Mouse (Mus musculus): ENCODE data around the gene Gpsm3.

Gene Gpsm3

GRCm38 (mm10) chr17:34604511-34605237, 15.1 kb downstream of the Gpsm3 start:
- peak in 1 of 2 experiments; percentile 5 for DNase-seq

- peak; percentile 97 for DNase-seq
Measured at GRCm38 (mm10) chr17:34605609-34606008, 16.0 kb downstream of the Gpsm3 start.

GRCm38 (mm10) chr17:34606186-34607039, 16.8 kb downstream of the Gpsm3 start:
- peak in 1 of 2 experiments; percentile 25 for DNase-seq

- no peak for DNase-seq
Measured at GRCm38 (mm10) chr17:34607997-34608396, 18.4 kb downstream of the Gpsm3 start.

DNA sequence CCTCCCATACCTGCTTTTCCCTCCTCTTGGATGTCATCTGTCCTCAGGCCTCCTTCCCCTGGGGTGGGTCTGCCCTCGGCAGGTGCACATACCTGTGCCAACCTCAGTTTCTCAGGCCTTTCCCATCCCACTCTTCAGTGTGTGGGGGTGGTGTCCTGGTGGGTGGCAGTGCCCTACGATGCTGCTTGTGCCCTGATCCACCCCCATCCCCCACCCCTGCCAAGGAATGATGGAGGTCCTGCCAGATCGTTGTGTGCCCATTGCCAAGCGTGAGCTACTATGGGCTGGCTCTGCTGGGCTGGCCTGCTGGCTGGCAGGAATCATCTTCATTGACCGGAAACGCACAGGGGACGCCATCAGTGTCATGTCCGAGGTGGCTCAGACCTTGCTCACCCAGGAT, 21.4 kb downstream of the Gpsm3 start:
- DNase-seq, result no peak

DNA sequence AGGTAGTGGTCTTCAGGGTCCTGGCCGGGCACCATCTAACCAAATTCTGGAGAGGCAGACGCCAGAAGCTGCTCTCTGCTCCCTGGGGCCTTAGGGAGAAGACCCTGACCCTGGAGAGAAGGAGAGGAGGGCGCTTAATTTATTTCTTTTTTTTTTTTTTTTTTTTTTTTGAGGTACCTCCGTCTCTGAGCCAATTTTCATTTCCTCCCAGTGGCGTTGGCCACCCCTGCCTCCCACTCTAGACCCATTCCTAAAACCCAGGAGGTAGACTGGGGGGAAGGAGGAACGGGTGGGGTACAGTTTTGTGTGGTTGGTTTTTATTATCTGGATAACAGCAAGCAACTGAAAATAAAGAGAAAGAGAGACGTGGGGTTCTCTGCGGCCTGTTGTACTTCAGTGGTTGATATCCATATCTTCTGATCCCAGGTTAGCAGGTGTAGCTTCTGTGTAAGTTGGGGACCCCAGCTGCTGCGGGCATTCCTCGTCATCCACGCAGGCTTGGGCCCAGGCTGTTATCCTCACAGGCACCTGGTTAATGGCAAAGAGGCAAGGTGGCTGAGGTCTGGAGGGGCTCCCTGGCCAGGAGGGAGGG, 23.5 kb downstream of the Gpsm3 start:
- no peak for DNase-seq

GRCm38 (mm10) chr17:34613830-34614229, 24.2 kb downstream of the Gpsm3 start:
- no peak for DNase-seq

GRCm38 (mm10) chr17:34615871-34616270, 26.3 kb downstream of the Gpsm3 start, which contains the start of gene Egfl8:
TSS of gene Egfl8 (minus strand) at chr17:34615971.
- DNase-seq, result no peak

- DNase-seq, result peak; percentile 79 to 83
Measured at GRCm38 (mm10) chr17:34618999-34619398, 29.4 kb downstream of the Gpsm3 start.

- DNase-seq, result no peak
Measured at GRCm38 (mm10) chr17:34621006-34621405, 31.4 kb downstream of the Gpsm3 start.

- no peak for DNase-seq
Measured at GRCm38 (mm10) chr17:34623161-34623560, 33.6 kb downstream of the Gpsm3 start.

GRCm38 (mm10) chr17:34624981-34625380, 35.4 kb downstream of the Gpsm3 start:
- no peak for DNase-seq

DNA sequence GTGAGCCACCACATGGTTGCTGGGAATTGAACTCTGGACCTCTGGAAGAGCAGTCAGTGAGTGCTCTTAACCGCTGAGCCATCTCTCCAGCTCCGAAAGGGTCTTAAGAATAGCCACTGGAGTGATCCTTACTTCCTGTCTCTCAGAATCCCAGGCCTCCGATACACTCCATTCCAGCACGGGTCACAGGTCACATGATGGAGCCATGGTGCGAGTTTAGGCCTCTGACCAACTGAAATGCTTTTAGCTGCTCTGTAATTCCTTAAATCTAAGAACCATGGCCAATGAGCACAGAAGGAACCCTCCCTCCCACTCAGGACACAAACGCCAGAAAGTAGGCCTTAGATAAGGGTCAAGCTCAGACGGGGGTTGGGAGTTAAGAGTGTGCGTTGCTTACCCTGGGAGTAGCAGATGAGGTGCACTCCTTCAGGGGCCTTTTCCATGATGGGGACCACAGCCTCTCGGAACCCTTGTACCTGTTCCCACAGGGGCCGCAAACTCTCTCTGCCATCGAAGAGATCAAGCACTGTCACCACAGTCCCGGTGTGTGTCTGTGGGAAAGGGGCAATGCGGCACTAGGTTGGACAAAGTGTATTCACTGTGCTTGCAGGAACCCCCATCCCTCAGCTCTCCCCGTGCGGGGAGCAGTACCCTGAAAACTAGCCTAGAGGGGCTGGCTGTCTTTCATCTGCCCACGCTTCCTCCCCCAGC, 36.6 kb downstream of the Gpsm3 start:
- no peak for DNase-seq

DNA sequence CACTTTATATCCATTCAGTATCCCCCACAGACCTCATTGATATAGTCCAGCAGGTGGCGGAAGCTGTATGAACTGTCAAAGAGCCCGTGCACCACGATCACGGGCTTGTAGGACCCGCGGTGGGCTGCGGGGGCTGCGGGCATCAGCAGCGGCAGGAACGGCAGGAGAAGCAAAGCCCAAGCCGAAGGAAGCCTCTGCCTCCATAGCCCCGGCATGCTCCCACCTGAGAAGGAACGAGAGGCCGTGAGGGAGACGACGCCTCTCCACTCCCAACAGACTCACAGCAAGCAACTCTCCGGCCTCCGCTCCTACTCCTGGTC, 37.1 kb downstream of the Gpsm3 start:
- DNase-seq, result peak; percentile 61 to 69

DNA sequence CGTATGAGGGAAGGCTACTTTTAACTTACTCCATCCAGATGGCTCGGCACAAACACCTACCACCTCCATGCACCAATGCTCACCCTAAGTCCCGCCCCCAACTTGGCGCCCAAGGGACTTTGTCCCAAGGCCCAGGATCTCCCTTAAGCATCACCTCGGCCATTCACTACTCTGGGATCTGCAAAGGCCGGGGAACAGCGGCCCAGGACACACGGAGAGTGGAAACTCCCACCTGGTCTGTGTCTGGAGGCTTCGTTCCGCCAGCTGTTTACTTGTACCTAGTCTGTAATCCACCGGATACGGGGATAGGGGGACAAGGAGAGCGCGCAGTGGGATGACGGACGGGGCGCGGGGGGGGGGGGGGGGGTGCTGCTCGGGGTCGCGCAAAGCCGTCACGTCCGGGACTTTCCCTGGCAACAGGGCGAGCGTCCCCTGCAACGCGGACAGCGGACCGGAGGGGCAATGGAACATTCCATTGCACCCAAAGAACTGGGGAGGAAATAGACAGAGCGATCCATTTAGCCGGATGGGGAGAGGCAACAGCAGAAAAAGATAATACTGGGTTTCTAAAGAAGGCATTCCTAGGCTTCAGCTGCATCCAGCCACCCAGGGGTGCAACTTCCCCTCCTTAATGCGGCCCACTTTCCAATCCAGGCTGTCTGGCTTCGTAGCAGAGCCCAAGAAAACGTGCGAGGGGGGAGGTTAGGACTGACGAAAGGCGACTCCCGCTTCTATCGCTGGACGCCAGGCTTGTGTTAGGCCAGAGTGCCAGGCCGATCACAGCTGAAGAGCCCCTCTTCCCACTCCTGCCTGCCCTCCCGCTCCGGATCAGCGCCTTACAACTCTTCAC, 37.7 kb downstream of the Gpsm3 start:
- DNase-seq, result peak; percentile 76 to 86

DNA sequence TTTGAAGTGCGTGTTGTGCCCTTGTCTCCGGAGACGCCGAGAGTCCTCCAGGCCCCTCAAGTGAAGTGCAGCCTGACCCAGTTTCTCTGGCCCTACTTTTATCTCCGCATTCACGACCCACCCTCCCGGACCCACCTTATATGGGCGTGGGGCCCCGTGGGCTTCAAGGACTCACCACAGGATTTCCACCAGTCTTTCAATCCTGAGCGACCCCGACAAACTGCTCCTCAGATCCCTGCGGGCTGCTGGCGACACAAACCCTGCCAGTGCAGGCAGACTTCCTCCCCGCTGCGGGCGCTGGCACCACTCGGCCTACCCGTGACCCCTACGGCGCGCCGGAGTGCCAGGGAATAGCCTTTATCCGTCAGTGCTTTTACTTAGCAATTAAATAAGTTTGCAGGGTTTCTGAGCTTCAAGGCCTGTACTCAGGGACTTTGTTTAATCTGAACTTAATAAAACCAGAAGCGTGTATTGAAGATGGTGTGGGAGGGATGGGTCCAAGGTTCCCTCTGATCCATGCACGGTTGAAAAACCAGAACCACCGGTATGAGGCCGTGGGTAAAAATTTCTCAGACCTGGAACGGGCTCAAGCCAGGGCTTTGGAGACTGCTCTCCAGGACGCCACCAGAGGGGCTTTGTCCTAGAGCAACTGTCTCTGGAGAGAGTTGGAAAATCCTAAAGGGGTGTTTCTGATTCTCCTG, 38.5 kb downstream of the Gpsm3 start, which contains the start of gene Ppt2:
Ppt2 (minus strand) TSS at position 568 of the 701 bp plus-strand sequence.
- DNase-seq, result peak; percentile 69 to 74

DNA sequence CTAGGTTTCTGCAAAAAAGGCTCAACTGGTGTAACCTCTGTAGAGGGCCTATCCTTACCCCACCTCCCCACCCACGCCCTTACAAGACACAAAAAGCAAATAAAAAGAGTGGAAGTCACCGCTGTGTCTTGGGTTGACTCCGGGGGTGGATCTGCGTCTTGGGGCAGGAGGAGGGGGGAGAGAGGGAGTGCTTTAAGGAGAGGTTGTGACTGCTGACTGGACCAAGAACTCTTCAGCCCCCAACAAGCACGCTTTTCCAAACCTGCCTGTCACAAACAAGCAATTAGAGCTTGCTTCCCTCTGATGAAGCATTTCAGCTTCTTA, 39.0 kb downstream of the Gpsm3 start:
- DNase-seq, result peak; percentile 49 to 56

GRCm38 (mm10) chr17:34629221-34629751, 39.7 kb downstream of the Gpsm3 start, which contains the start of gene Prrt1:
TSS of gene Prrt1 (plus strand) at chr17:34629533.
- DNase-seq, result peak; percentile 57 to 71

DNA sequence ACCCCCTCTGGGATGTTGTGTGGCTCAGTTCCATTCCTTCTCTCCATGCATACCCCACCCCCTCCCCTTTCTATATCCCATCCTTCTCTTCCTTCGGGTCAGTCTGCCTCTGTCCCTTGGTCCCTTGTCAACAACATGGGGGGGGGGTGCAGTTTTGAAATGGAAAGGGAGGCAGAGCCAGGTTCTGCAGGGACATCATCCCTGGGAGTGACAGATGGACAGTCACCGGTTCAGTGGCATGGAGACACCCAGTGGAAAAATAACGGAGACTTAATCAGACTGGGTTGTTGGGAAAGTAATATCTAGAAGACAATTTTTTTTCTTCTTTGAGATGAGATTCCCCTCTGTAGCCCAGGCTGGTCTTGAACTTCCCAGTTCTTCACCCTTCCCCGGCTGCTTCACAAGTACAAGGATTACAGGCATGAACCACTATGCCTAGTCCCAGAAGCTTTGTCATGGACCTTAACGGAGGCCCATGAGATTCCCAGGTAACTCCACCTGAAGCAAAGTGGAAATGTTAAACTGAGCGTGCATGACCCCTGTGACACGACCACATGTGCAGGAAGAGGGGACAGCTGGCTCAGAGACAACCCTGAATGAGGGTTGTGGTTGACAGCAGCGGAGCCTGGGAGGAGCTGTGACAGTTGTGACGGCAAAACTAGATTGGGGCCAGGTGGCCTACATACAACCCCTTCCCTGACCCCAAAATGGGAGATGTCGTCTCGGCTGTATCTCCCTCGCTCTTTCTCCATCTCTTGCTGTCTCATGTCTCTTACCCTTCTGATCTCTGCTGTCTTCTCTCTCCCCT, 40.4 kb downstream of the Gpsm3 start:
- DNase-seq, result peak; percentile 75 to 88

DNA sequence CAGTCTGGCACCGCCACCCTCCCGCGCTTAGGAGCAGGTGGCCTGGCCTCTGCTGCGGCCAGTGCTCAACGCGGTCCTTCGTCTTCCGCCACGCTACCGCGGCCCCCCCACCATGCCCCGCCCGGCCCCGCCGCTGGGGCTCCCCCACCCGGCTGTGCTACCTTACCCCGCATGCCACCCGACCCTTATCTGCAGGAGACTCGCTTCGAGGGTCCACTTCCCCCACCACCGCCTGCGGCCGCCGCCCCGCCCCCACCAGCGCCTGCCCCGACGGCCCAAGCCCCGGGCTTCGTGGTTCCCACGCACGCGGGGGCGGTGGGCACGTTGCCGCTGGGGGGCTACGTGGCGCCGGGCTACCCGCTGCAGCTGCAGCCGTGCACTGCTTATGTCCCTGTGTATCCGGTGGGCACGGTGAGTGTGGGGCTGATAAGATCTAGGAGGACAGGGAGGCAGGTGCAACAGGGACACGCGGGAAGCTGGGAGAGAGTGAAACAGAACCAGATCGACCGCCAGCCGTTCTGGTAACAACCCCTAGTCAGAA, 41.2 kb downstream of the Gpsm3 start:
- DNase-seq, result peak; percentile 74 to 83
